Mouse (Mus musculus) effector memory CD4-positive, alpha-beta T cell, adult 5 months (primary cell): ENCODE results near the gene Slc9a3. TPM values are rescaled to one million over a fixed set of nuclear protein-coding genes. Genes with fewer than 3 reads are reported as not detected.

ENCODE experiments used
- polyA plus RNA-seq: library from polyadenylated mRNA; unstranded; fragments of 100-300 nt; shearing (Covaris generic); gene quantifications from one replicate; pipeline ENCODE4 v1.2.1, GENCODE M21; 2017

Gene Slc9a3
- polyA plus RNA-seq: not detected

GRCm38 (mm10) chr13:74121141-74121602 lies at the start of gene Slc9a3:
Slc9a3 (plus strand) TSS chr13:74121457.

GRCm38 (mm10) chr13:74208317-74208985 lies 87.2 kb downstream of the Slc9a3 start, which contains the start of gene Exoc3:
Exoc3 (minus strand) TSS chr13:74208732.

Other genes starting within 250 kb of the Slc9a3 start
- 1.6 TPM for gene Trip13, start 183.7 kb upstream of the Slc9a3 start, polyA plus RNA-seq
- gene Brd9, start 183.6 kb upstream of the Slc9a3 start, polyA plus RNA-seq: 68.2 TPM
- not detected for gene Zdhhc11, start 157.6 kb upstream of the Slc9a3 start, polyA plus RNA-seq
- gene Tppp, start 112.0 kb upstream of the Slc9a3 start, polyA plus RNA-seq: 2.6 TPM
- 6.8 TPM for gene Cep72, start 59.2 kb upstream of the Slc9a3 start, polyA plus RNA-seq
- gene Exoc3, start 87.3 kb downstream of the Slc9a3 start, polyA plus RNA-seq: 63.0 TPM
- gene Ahrr, start 170.9 kb downstream of the Slc9a3 start, polyA plus RNA-seq: 0.49 TPM
- gene Pdcd6, start 196.1 kb downstream of the Slc9a3 start, polyA plus RNA-seq: 157 TPM
- gene Sdha, start 228.8 kb downstream of the Slc9a3 start, polyA plus RNA-seq: 248 TPM
- 28.7 TPM for gene Ccdc127, start 228.9 kb downstream of the Slc9a3 start, polyA plus RNA-seq
- gene Lrrc14b, start 242.5 kb downstream of the Slc9a3 start, polyA plus RNA-seq: not detected